Mouse (Mus musculus): ENCODE measurements at regions not wholly inside any gene's neighbourhood (a gene's known extent, or its start where the extent isn't known, plus 50 kb on each side); places are given as distances from the start of the nearest gene placed in this dataset.

- peak; percentile 18 for DNase-seq (ENCODE audit: low spot score)
Observed at GRCm38 (mm10) chr13:70282731-70283130, 354.7 kb downstream of the Ice1 start.

GRCm38 (mm10) chr13:70283231-70283630 is 354.2 kb downstream of the Ice1 start:
- Histone ChIP-seq H3K4me3 (ENCODE audit: low read depth, low read length) (no peak overlapping the region), H3K27ac (replicated peaks; ENCODE audit: low read depth, low read length) (peak overlapping the region; percentile 48), H3K27me3 (replicated peaks; ENCODE audit: control insufficient read depth, insufficient read depth, low read length) (no peaks in the 10 kb centered on the region), H3K4me2 (ENCODE audit: low read depth, low read length) (no peak overlapping the region), H3K9ac (ENCODE audit: low read depth, low read length) (no peak overlapping the region), H3K36me3 (ENCODE audit: control insufficient read depth, insufficient read depth, low read length) (no peaks in the 10 kb centered on the region), H3K4me1 (ENCODE audit: control insufficient read depth, insufficient read depth, low read length) (peaks cover 5% of the 10 kb centered on the region; the same call in 1 of the 2 replicates), H3K9me3 (ENCODE audit: control insufficient read depth, low read length) (no peaks in the 10 kb centered on the region)
- WGBS: 34% methylated on average over 5 of the region's 5 CpGs
- no peak for ATAC-seq (ENCODE audit: low read depth)
- DNase-seq (ENCODE audit: low spot score): no peak

More at GRCm38 (mm10) chr13:70282731-70283130, 354.7 kb downstream of the Ice1 start:
- peaks cover 5% of the 10 kb centered on the region; the same call in 1 of the 2 replicates for H3K4me1 ChIP-seq (ENCODE audit: control insufficient read depth, insufficient read depth, low read length)
- H3K36me3 ChIP-seq (ENCODE audit: control insufficient read depth, insufficient read depth, low read length): no peaks in the 10 kb centered on the region
- no peaks in the 10 kb centered on the region for H3K27me3 ChIP-seq (replicated peaks; ENCODE audit: control insufficient read depth, insufficient read depth, low read length)
- H3K27ac ChIP-seq (replicated peaks; ENCODE audit: low read depth, low read length): peak overlapping the region; percentile 48
- H3K4me2 ChIP-seq (ENCODE audit: low read depth, low read length): no peak overlapping the region
- 18% methylated on average over 4 of the region's 4 CpGs for WGBS
- no peak overlapping the region for H3K9ac ChIP-seq (ENCODE audit: low read depth, low read length)
- no peaks in the 10 kb centered on the region for H3K9me3 ChIP-seq (ENCODE audit: control insufficient read depth, low read length)
- H3K4me3 ChIP-seq (ENCODE audit: low read depth, low read length): no peak overlapping the region
- ATAC-seq (ENCODE audit: low read depth): no peak; the same call in 1 of the 2 replicates

- Histone ChIP-seq H3K4me1 (ENCODE audit: control insufficient read depth, insufficient read depth, low read length) (no peaks in the 10 kb centered on the region), H3K9me3 (ENCODE audit: control insufficient read depth, low read length) (no peaks in the 10 kb centered on the region), H3K4me3 (ENCODE audit: low read depth, low read length) (no peak overlapping the region), H3K27me3 (replicated peaks; ENCODE audit: control insufficient read depth, insufficient read depth, low read length) (no peaks in the 10 kb centered on the region), H3K27ac (replicated peaks; ENCODE audit: low read depth, low read length) (no peak overlapping the region), H3K36me3 (ENCODE audit: control insufficient read depth, insufficient read depth, low read length) (no peaks in the 10 kb centered on the region), H3K4me2 (ENCODE audit: low read depth, low read length) (no peak overlapping the region), H3K9ac (ENCODE audit: low read depth, low read length) (no peak overlapping the region)
- no peak for DNase-seq (ENCODE audit: low spot score)
- 75% methylated on average over 3 of the region's 3 CpGs for WGBS
- ATAC-seq (ENCODE audit: low read depth): no peak
Observed at GRCm38 (mm10) chr13:70292713-70293112, 344.7 kb downstream of the Ice1 start.

- 65% methylated on average over 5 of the region's 5 CpGs for WGBS
- DNase-seq (ENCODE audit: low spot score) (no peak), ATAC-seq (ENCODE audit: low read depth) (no peak)
- H3K4me1 ChIP-seq (ENCODE audit: control insufficient read depth, insufficient read depth, low read length): no peaks in the 10 kb centered on the region
- H3K27me3 ChIP-seq (replicated peaks; ENCODE audit: control insufficient read depth, insufficient read depth, low read length): no peaks in the 10 kb centered on the region
- H3K9ac ChIP-seq (ENCODE audit: low read depth, low read length): no peak overlapping the region
- no peak overlapping the region for H3K4me3 ChIP-seq (ENCODE audit: low read depth, low read length)
- H3K4me2 ChIP-seq (ENCODE audit: low read depth, low read length): no peak overlapping the region
- H3K36me3 ChIP-seq (ENCODE audit: control insufficient read depth, insufficient read depth, low read length): no peaks in the 10 kb centered on the region
- H3K9me3 ChIP-seq (ENCODE audit: control insufficient read depth, low read length): no peaks in the 10 kb centered on the region
- no peak overlapping the region for H3K27ac ChIP-seq (replicated peaks; ENCODE audit: low read depth, low read length)
Observed at GRCm38 (mm10) chr13:70303953-70304525, 333.4 kb downstream of the Ice1 start.

GRCm38 (mm10) chr13:70310516-70310915 is 326.9 kb downstream of the Ice1 start:
- H3K27ac ChIP-seq (replicated peaks; ENCODE audit: low read depth, low read length): no peak overlapping the region
- no peak overlapping the region for H3K4me3 ChIP-seq (ENCODE audit: low read depth, low read length)
- H3K27me3 ChIP-seq (replicated peaks; ENCODE audit: control insufficient read depth, insufficient read depth, low read length): no peaks in the 10 kb centered on the region
- ATAC-seq (ENCODE audit: low read depth) (peak; percentile 26; the same call in 1 of the 2 replicates), DNase-seq (ENCODE audit: low spot score) (peak; percentile 42)
- H3K9ac ChIP-seq (ENCODE audit: low read depth, low read length): no peak overlapping the region
- no peaks in the 10 kb centered on the region for H3K9me3 ChIP-seq (ENCODE audit: control insufficient read depth, low read length)
- no peaks in the 10 kb centered on the region for H3K36me3 ChIP-seq (ENCODE audit: control insufficient read depth, insufficient read depth, low read length)
- H3K4me1 ChIP-seq (ENCODE audit: control insufficient read depth, insufficient read depth, low read length): no peaks in the 10 kb centered on the region
- no peak overlapping the region for H3K4me2 ChIP-seq (ENCODE audit: low read depth, low read length)
- WGBS: 25% methylated on average over 2 of the region's 2 CpGs

- ATAC-seq (ENCODE audit: low read depth) (no peak), DNase-seq (ENCODE audit: low spot score) (peak; percentile 71)
- H3K4me2 ChIP-seq (ENCODE audit: low read depth, low read length): no peak overlapping the region
- no peaks in the 10 kb centered on the region for H3K27me3 ChIP-seq (replicated peaks; ENCODE audit: control insufficient read depth, insufficient read depth, low read length)
- no peaks in the 10 kb centered on the region for H3K9me3 ChIP-seq (ENCODE audit: control insufficient read depth, low read length)
- no peaks in the 10 kb centered on the region for H3K36me3 ChIP-seq (ENCODE audit: control insufficient read depth, insufficient read depth, low read length)
- H3K4me1 ChIP-seq (ENCODE audit: control insufficient read depth, insufficient read depth, low read length): no peaks in the 10 kb centered on the region
- no peak overlapping the region for H3K4me3 ChIP-seq (ENCODE audit: low read depth, low read length)
- H3K27ac ChIP-seq (replicated peaks; ENCODE audit: low read depth, low read length): no peak overlapping the region
- no peak overlapping the region for H3K9ac ChIP-seq (ENCODE audit: low read depth, low read length)
- 71% methylated on average over 14 of the region's 14 CpGs for WGBS
Observed at GRCm38 (mm10) chr13:70311226-70312055, 326.0 kb downstream of the Ice1 start.

- no peak overlapping the region for H3K27ac ChIP-seq (replicated peaks; ENCODE audit: low read depth, low read length)
- H3K9ac ChIP-seq (ENCODE audit: low read depth, low read length): no peak overlapping the region
- H3K4me2 ChIP-seq (ENCODE audit: low read depth, low read length): no peak overlapping the region
- no peaks in the 10 kb centered on the region for H3K4me1 ChIP-seq (ENCODE audit: control insufficient read depth, insufficient read depth, low read length)
- WGBS: 55% methylated on average over 2 of the region's 2 CpGs
- no peak overlapping the region for H3K4me3 ChIP-seq (ENCODE audit: low read depth, low read length)
- H3K27me3 ChIP-seq (replicated peaks; ENCODE audit: control insufficient read depth, insufficient read depth, low read length): no peaks in the 10 kb centered on the region
- H3K9me3 ChIP-seq (ENCODE audit: control insufficient read depth, low read length): no peaks in the 10 kb centered on the region
- ATAC-seq (ENCODE audit: low read depth): no peak
- H3K36me3 ChIP-seq (ENCODE audit: control insufficient read depth, insufficient read depth, low read length): no peaks in the 10 kb centered on the region
- no peak for DNase-seq (ENCODE audit: low spot score)
Observed at GRCm38 (mm10) chr13:70313205-70313604, 324.2 kb downstream of the Ice1 start.

- no peaks in the 10 kb centered on the region for H3K27me3 ChIP-seq (replicated peaks; ENCODE audit: control insufficient read depth, insufficient read depth, low read length)
- no peaks in the 10 kb centered on the region for H3K9me3 ChIP-seq (ENCODE audit: control insufficient read depth, low read length)
- 55% methylated on average over 1 of the region's 1 CpGs for WGBS
- no peaks in the 10 kb centered on the region for H3K36me3 ChIP-seq (ENCODE audit: control insufficient read depth, insufficient read depth, low read length)
- no peak overlapping the region for H3K9ac ChIP-seq (ENCODE audit: low read depth, low read length)
- ATAC-seq (ENCODE audit: low read depth): no peak
- H3K4me1 ChIP-seq (ENCODE audit: control insufficient read depth, insufficient read depth, low read length): no peaks in the 10 kb centered on the region
- H3K4me2 ChIP-seq (ENCODE audit: low read depth, low read length): no peak overlapping the region
- no peak overlapping the region for H3K27ac ChIP-seq (replicated peaks; ENCODE audit: low read depth, low read length)
- H3K4me3 ChIP-seq (ENCODE audit: low read depth, low read length): no peak overlapping the region
- no peak for DNase-seq (ENCODE audit: low spot score)
Observed at GRCm38 (mm10) chr13:70323537-70323936, 313.9 kb downstream of the Ice1 start.

Measured in embryonic facial prominence, embryonic 14.5 days (tissue).